Mouse (Mus musculus) right cerebral cortex, postnatal 25 days (tissue): Measurements from ENCODE around the gene Zfp30.

ENCODE experiments used
- DNase-seq: peaks from one replicate; pipeline ENCODE4 v3.0.0; 2022

Gene Zfp30

GRCm38 (mm10) chr7:29839256-29839655 lies 55.5 kb downstream of the Zfp30 start:
- DNase-seq: no peak

GRCm38 (mm10) chr7:29842105-29842504 lies 58.3 kb downstream of the Zfp30 start:
- DNase-seq: no peak
